Mouse (Mus musculus): ENCODE data around the gene Ficd. TPM values are rescaled to one million over a fixed set of nuclear protein-coding genes. Genes with fewer than 3 reads are reported as not detected.
A peak's percentile ranks its signal among the peaks of the same experiment; 100 is the strongest.
"Not testable (repeated sequence)": the region's sequence is repeated elsewhere in the genome, so short reads cannot be mapped to it uniquely, and the experiment has no call there.

The Ficd gene
- polyA plus RNA-seq, 1 experiment from 2014 or later = 5.5 TPM

GRCm38 (mm10) chr5:113780082-113780752, 44.6 kb downstream of the Ficd start:
- TF ChIP-seq CTCF (IDR thresholded peaks at IDR 0.05; ENCODE audit: low read depth) (no peak), EP300 (optimal IDR thresholded peaks at IDR 0.05) (no peak)
- H3K9me3 ChIP-seq (ENCODE audit: control insufficient read depth, low read length) = no peaks in the 10 kb centered on the region
- H3K9ac ChIP-seq (ENCODE audit: low read length) = no peak overlapping the region
- H3K27me3 ChIP-seq (ENCODE audit: control insufficient read depth, insufficient read depth, low read length) = no peaks in the 10 kb centered on the region
- 96% methylated on average over 3 of the region's 3 CpGs for WGBS
- H3K36me3 ChIP-seq (ENCODE audit: control insufficient read depth, insufficient read depth, low read length) = peaks cover 11% of the 10 kb centered on the region; the same call in 1 of the 2 replicates
- H3K4me2 ChIP-seq (replicated peaks; ENCODE audit: low read depth) = no peak overlapping the region
- ATAC-seq (ENCODE audit: low FRiP score, low TSS enrichment) = no peak
- no peak overlapping the region for H3K27ac ChIP-seq (replicated peaks)
- no peak overlapping the region for H3K4me3 ChIP-seq (ENCODE audit: low read depth, low read length)
- DNase-seq (ENCODE audit: low spot score) = no peak
- H3K4me1 ChIP-seq (replicated peaks; ENCODE audit: control insufficient read depth, insufficient read depth) = 0 out of 2 replicates have a peak, but pooled peaks cover 5% of the 10 kb centered on the region

- Histone ChIP-seq H3K36me3 (ENCODE audit: control insufficient read depth, insufficient read depth, low read length) (peaks cover 9% of the 10 kb centered on the region; the same call in 1 of the 2 replicates), H3K27me3 (ENCODE audit: control insufficient read depth, insufficient read depth, low read length) (no peaks in the 10 kb centered on the region), H3K4me3 (ENCODE audit: low read depth, low read length) (no peak overlapping the region), H3K9me3 (ENCODE audit: control insufficient read depth, low read length) (no peaks in the 10 kb centered on the region), H3K4me1 (replicated peaks; ENCODE audit: control insufficient read depth, insufficient read depth) (0 out of 2 replicates have a peak, but pooled peaks cover 5% of the 10 kb centered on the region), H3K4me2 (replicated peaks; ENCODE audit: low read depth) (no peak overlapping the region), H3K27ac (replicated peaks) (no peak overlapping the region), H3K9ac (ENCODE audit: low read length) (no peak overlapping the region)
- no peak for DNase-seq (ENCODE audit: low spot score)
- no peak for TF ChIP-seq CTCF (IDR thresholded peaks at IDR 0.05; ENCODE audit: low read depth)
- TF ChIP-seq EP300 (optimal IDR thresholded peaks at IDR 0.05) = no peak
- ATAC-seq (ENCODE audit: low FRiP score, low TSS enrichment) = no peak
- 91% methylated on average over 5 of the region's 5 CpGs for WGBS
Measured at GRCm38 (mm10) chr5:113780763-113781162, 45.2 kb downstream of the Ficd start.

GRCm38 (mm10) chr5:113781254-113781653, 45.7 kb downstream of the Ficd start:
- 69% methylated on average over 7 of the region's 7 CpGs for WGBS
- H3K27ac ChIP-seq (replicated peaks) = no peak overlapping the region
- 0 out of 2 replicates have a peak, but pooled peaks cover 5% of the 10 kb centered on the region for H3K4me1 ChIP-seq (replicated peaks; ENCODE audit: control insufficient read depth, insufficient read depth)

GRCm38 (mm10) chr5:113781875-113782274, 46.3 kb downstream of the Ficd start:
- Histone ChIP-seq H3K27ac (replicated peaks) (no peak overlapping the region), H3K9ac (ENCODE audit: low read length) (no peak overlapping the region), H3K27me3 (ENCODE audit: control insufficient read depth, insufficient read depth, low read length) (no peaks in the 10 kb centered on the region), H3K9me3 (ENCODE audit: control insufficient read depth, low read length) (no peaks in the 10 kb centered on the region), H3K4me2 (replicated peaks; ENCODE audit: low read depth) (no peak overlapping the region), H3K36me3 (ENCODE audit: control insufficient read depth, insufficient read depth, low read length) (peaks cover 3% of the 10 kb centered on the region; the same call in 1 of the 2 replicates), H3K4me1 (replicated peaks; ENCODE audit: control insufficient read depth, insufficient read depth) (0 out of 2 replicates have a peak, but pooled peaks cover 5% of the 10 kb centered on the region), H3K4me3 (ENCODE audit: low read depth, low read length) (no peak overlapping the region)
- WGBS = 78% methylated on average over 7 of the region's 7 CpGs
- DNase-seq (ENCODE audit: low spot score) = no peak
- no peak for TF ChIP-seq EP300 (optimal IDR thresholded peaks at IDR 0.05)
- no peak for ATAC-seq (ENCODE audit: low FRiP score, low TSS enrichment)

More at GRCm38 (mm10) chr5:113781254-113781653, 45.7 kb downstream of the Ficd start:
- DNase-seq (ENCODE audit: low spot score) = no peak
- Histone ChIP-seq H3K27me3 (ENCODE audit: control insufficient read depth, insufficient read depth, low read length) (no peaks in the 10 kb centered on the region), H3K9ac (ENCODE audit: low read length) (no peak overlapping the region), H3K4me3 (ENCODE audit: low read depth, low read length) (no peak overlapping the region), H3K4me2 (replicated peaks; ENCODE audit: low read depth) (no peak overlapping the region), H3K9me3 (ENCODE audit: control insufficient read depth, low read length) (no peaks in the 10 kb centered on the region), H3K36me3 (ENCODE audit: control insufficient read depth, insufficient read depth, low read length) (peaks cover 5% of the 10 kb centered on the region; the same call in 1 of the 2 replicates)
- no peak for ATAC-seq (ENCODE audit: low FRiP score, low TSS enrichment)
- TF ChIP-seq EP300 (optimal IDR thresholded peaks at IDR 0.05) (no peak), CTCF (IDR thresholded peaks at IDR 0.05; ENCODE audit: low read depth) (no peak)

- H3K27me3 ChIP-seq (ENCODE audit: control insufficient read depth, insufficient read depth, low read length) = no peaks in the 10 kb centered on the region
- DNase-seq (ENCODE audit: low spot score) (no peak), ATAC-seq (ENCODE audit: low FRiP score, low TSS enrichment) (no peak)
- 87% methylated on average over 7 of the region's 7 CpGs for WGBS
- H3K4me2 ChIP-seq (replicated peaks; ENCODE audit: low read depth) = no peak overlapping the region
- no peak overlapping the region for H3K9ac ChIP-seq (ENCODE audit: low read length)
- H3K9me3 ChIP-seq (ENCODE audit: control insufficient read depth, low read length) = no peaks in the 10 kb centered on the region
- TF ChIP-seq EP300 (optimal IDR thresholded peaks at IDR 0.05) (no peak), CTCF (IDR thresholded peaks at IDR 0.05; ENCODE audit: low read depth) (no peak)
- peak overlapping the region; percentile 85 for H3K27ac ChIP-seq (replicated peaks)
- H3K36me3 ChIP-seq (ENCODE audit: control insufficient read depth, insufficient read depth, low read length) = no peaks in the 10 kb centered on the region
- H3K4me3 ChIP-seq (ENCODE audit: low read depth, low read length) = no peak overlapping the region
- H3K4me1 ChIP-seq (replicated peaks; ENCODE audit: control insufficient read depth, insufficient read depth) = 0 out of 2 replicates have a peak, but pooled peaks cover 5% of the 10 kb centered on the region
Measured at GRCm38 (mm10) chr5:113782624-113783023, 47.0 kb downstream of the Ficd start.

GRCm38 (mm10) chr5:113783581-113784001, 48.0 kb downstream of the Ficd start:
- Histone ChIP-seq H3K4me3 (ENCODE audit: low read depth, low read length) (no peak overlapping the region), H3K27me3 (ENCODE audit: control insufficient read depth, insufficient read depth, low read length) (no peaks in the 10 kb centered on the region), H3K4me1 (replicated peaks; ENCODE audit: control insufficient read depth, insufficient read depth) (0 out of 2 replicates have a peak, but pooled peaks cover 5% of the 10 kb centered on the region), H3K4me2 (replicated peaks; ENCODE audit: low read depth) (no peak overlapping the region), H3K36me3 (ENCODE audit: control insufficient read depth, insufficient read depth, low read length) (no peaks in the 10 kb centered on the region), H3K27ac (replicated peaks) (peak overlapping the region; percentile 85), H3K9me3 (ENCODE audit: control insufficient read depth, low read length) (no peaks in the 10 kb centered on the region), H3K9ac (ENCODE audit: low read length) (no peak overlapping the region)
- no peak; the same call in 1 of the 2 replicates for TF ChIP-seq CTCF (IDR thresholded peaks at IDR 0.05; ENCODE audit: low read depth)
- TF ChIP-seq EP300 (optimal IDR thresholded peaks at IDR 0.05) = no peak
- peak; percentile 21 for DNase-seq (ENCODE audit: low spot score)
- peak; percentile 62; the same call in 1 of the 2 replicates for ATAC-seq (ENCODE audit: low FRiP score, low TSS enrichment)
- 4% methylated on average over 12 of the region's 12 CpGs for WGBS

GRCm38 (mm10) chr5:113784104-113784503, 48.5 kb downstream of the Ficd start:
- peak overlapping the region; percentile 85 for H3K27ac ChIP-seq (replicated peaks)
- not testable (repeated sequence) for H3K36me3 ChIP-seq (ENCODE audit: control insufficient read depth, insufficient read depth, low read length); H3K4me2 ChIP-seq (replicated peaks; ENCODE audit: low read depth); DNase-seq (ENCODE audit: low spot score); H3K9me3 ChIP-seq (ENCODE audit: control insufficient read depth, low read length); H3K4me3 ChIP-seq (ENCODE audit: low read depth, low read length); H3K27me3 ChIP-seq (ENCODE audit: control insufficient read depth, insufficient read depth, low read length); ATAC-seq (ENCODE audit: low FRiP score, low TSS enrichment); H3K9ac ChIP-seq (ENCODE audit: low read length); H3K4me1 ChIP-seq (replicated peaks; ENCODE audit: control insufficient read depth, insufficient read depth)
- WGBS = 15% methylated on average over 3 of the region's 3 CpGs
